Mouse (Mus musculus): ENCODE measurements around the gene Epb41l2. TPM values are rescaled to one million over a fixed set of nuclear protein-coding genes. Genes with fewer than 3 reads are reported as not detected.

The Epb41l2 gene
- polyA plus RNA-seq, 1 experiment from 2014 or later, result 17.2 TPM

GRCm38 (mm10) chr10:25571319-25572240, 212.0 kb downstream of the Epb41l2 start:
- Histone ChIP-seq H3K36me3 (ENCODE audit: control insufficient read depth, insufficient read depth, low read length) (no peaks in the 10 kb centered on the region), H3K27me3 (replicated peaks; ENCODE audit: control insufficient read depth, insufficient read depth, low read length) (no peaks in the 10 kb centered on the region), H3K4me1 (ENCODE audit: control insufficient read depth, insufficient read depth, low read length) (no peaks in the 10 kb centered on the region), H3K9ac (ENCODE audit: low read length) (no peak overlapping the region), H3K9me3 (replicated peaks; ENCODE audit: control insufficient read depth, low read length) (no peaks in the 10 kb centered on the region), H3K4me2 (ENCODE audit: low read length) (0 out of 2 replicates have a peak overlapping the region, but pooled peaks have one; percentile 9), H3K4me3 (ENCODE audit: low read depth, low read length) (no peak overlapping the region), H3K27ac (ENCODE audit: low read depth, low read length) (no peak overlapping the region; the same call in 1 of the 2 replicates)
- peak; percentile 91 for ATAC-seq
- 24% methylated on average over 9 of the region's 9 CpGs for WGBS
- DNase-seq (ENCODE audit: low spot score), result peak; percentile 72

Other genes with a start within 250 kb of the Epb41l2 start
- 20.3 and 28.0 TPM in 2 replicates for gene Akap7, start 51.9 kb upstream of the Epb41l2 start, polyA plus RNA-seq (2014; fragmentation: Nextera tagmentation; extraction: Ambion mirVana)
- not detected in 2 replicates for gene Smlr1, start 176.5 kb downstream of the Epb41l2 start, polyA plus RNA-seq (2014; fragmentation: Nextera tagmentation; extraction: Ambion mirVana)

Data from forebrain, embryonic 14.5 days (tissue).